Mouse (Mus musculus): ENCODE data around the gene Spire2. TPM values are rescaled to one million over a fixed set of nuclear protein-coding genes. Genes with fewer than 3 reads are reported as not detected.

The Spire2 gene
- polyA plus RNA-seq, 1 experiment from 2014 or later = 13.7 TPM

- Histone ChIP-seq H3K36me3 (ENCODE audit: control insufficient read depth, insufficient read depth, low read length) (peaks cover 18% of the 10 kb centered on the region), H3K27me3 (replicated peaks; ENCODE audit: control insufficient read depth, insufficient read depth, low read length) (no peaks in the 10 kb centered on the region), H3K4me2 (ENCODE audit: low read length) (no peak within 1 kb of the TSS), H3K9me3 (replicated peaks; ENCODE audit: control insufficient read depth, low read length) (no peaks in the 10 kb centered on the region), H3K27ac (ENCODE audit: low read depth, low read length) (no peak within 1 kb of the TSS), H3K4me3 (ENCODE audit: low read depth, low read length) (no peak within 1 kb of the TSS), H3K9ac (ENCODE audit: low read length) (no peak within 1 kb of the TSS), H3K4me1 (ENCODE audit: control insufficient read depth, insufficient read depth, low read length) (peaks cover 13% of the 10 kb centered on the region)
- 2% methylated on average over 4 of the region's 4 CpGs for WGBS
- no peak for ATAC-seq
- peak; percentile 75 for DNase-seq (ENCODE audit: low spot score)
These were observed 74.3 kb downstream of the Spire2 start, which contains the start of gene Mc1r for GRCm38 (mm10) chr8:123406786-123407185. Gene Mc1r (plus strand): TSS chr8:123407107.

DNA sequence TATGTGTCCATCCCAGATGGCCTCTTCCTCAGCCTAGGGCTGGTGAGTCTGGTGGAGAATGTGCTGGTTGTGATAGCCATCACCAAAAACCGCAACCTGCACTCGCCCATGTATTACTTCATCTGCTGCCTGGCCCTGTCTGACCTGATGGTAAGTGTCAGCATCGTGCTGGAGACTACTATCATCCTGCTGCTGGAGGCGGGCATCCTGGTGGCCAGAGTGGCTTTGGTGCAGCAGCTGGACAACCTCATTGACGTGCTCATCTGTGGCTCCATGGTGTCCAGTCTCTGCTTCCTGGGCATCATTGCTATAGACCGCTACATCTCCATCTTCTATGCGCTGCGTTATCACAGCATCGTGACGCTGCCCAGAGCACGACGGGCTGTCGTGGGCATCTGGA is 75.1 kb downstream of the Spire2 start:
- no peak overlapping the region for H3K4me3 ChIP-seq (ENCODE audit: low read depth, low read length)
- no peaks in the 10 kb centered on the region for H3K9me3 ChIP-seq (replicated peaks; ENCODE audit: control insufficient read depth, low read length)
- no peaks in the 10 kb centered on the region for H3K27me3 ChIP-seq (replicated peaks; ENCODE audit: control insufficient read depth, insufficient read depth, low read length)
- no peak overlapping the region for H3K27ac ChIP-seq (ENCODE audit: low read depth, low read length)
- peaks cover 9% of the 10 kb centered on the region; the same call in 1 of the 2 replicates for H3K36me3 ChIP-seq (ENCODE audit: control insufficient read depth, insufficient read depth, low read length)
- WGBS = 93% methylated on average over 13 of the region's 13 CpGs
- H3K4me2 ChIP-seq (ENCODE audit: low read length) = no peak overlapping the region
- ATAC-seq = no peak
- no peak for DNase-seq (ENCODE audit: low spot score)
- H3K9ac ChIP-seq (ENCODE audit: low read length) = no peak overlapping the region
- H3K4me1 ChIP-seq (ENCODE audit: control insufficient read depth, insufficient read depth, low read length) = peaks cover 13% of the 10 kb centered on the region

DNA sequence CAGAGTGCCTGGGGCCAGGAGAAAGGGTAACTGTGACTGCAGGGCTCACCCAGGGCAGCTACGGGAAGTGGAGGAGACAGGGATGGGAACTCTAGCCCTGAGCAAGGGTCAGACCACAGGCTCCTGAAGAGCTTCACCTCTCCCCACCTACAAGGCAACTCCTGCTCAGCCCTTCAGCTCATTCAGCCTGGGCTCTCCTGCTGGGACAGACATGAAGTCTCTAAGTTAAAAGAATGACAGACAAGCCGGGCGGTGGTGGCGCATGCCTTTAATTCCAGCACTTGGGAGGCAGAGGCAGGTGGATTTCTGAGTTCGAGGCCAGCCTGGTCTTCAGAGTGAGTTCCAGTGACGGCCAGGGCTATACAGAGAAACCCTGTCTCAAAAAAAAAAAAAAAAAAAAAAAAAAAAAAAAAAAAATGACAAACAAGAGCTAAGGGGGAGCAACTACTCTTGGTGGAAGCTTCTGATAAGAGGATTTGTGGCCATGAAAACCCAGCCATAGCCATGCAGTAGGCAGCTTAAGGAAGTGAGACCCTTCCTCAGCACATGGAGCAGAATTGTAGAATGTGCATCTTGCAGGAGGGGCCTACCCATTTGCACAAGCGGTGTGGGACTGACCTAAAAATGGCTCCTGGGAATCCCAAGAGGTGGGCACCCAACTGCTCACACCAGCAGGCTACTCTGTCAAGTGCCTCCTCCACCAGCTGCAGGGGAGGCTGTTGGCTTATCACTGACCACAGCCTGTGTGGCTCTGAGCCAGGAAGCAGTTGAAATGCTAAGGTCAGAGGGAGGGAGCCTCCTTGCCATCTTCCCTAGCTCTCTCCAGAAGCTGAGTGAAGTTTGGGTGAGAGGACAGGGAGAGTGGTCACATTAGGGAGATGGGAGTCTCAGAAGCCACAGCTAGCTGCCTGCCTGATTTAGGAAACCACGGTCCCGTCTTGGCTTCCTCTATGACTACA is 76.4 kb downstream of the Spire2 start:
- peak overlapping the region; percentile 97 for H3K4me2 ChIP-seq (ENCODE audit: low read length)
- no peak overlapping the region; the same call in 1 of the 2 replicates for H3K9ac ChIP-seq (ENCODE audit: low read length)
- H3K27me3 ChIP-seq (replicated peaks; ENCODE audit: control insufficient read depth, insufficient read depth, low read length) = no peaks in the 10 kb centered on the region
- H3K4me1 ChIP-seq (ENCODE audit: control insufficient read depth, insufficient read depth, low read length) = peaks cover 13% of the 10 kb centered on the region
- no peaks in the 10 kb centered on the region for H3K36me3 ChIP-seq (ENCODE audit: control insufficient read depth, insufficient read depth, low read length)
- ATAC-seq = no peak
- no peak overlapping the region for H3K4me3 ChIP-seq (ENCODE audit: low read depth, low read length)
- DNase-seq (ENCODE audit: low spot score) = no peak
- H3K27ac ChIP-seq (ENCODE audit: low read depth, low read length) = peak overlapping the region; percentile 97; the same call in 1 of the 2 replicates
- no peaks in the 10 kb centered on the region for H3K9me3 ChIP-seq (replicated peaks; ENCODE audit: control insufficient read depth, low read length)
- WGBS = 73% methylated on average over 9 of the region's 9 CpGs

- H3K36me3 ChIP-seq (ENCODE audit: control insufficient read depth, insufficient read depth, low read length) = no peaks in the 10 kb centered on the region
- peak overlapping the region; percentile 87 for H3K4me3 ChIP-seq (ENCODE audit: low read depth, low read length)
- 28% methylated on average over 8 of the region's 8 CpGs for WGBS
- peak overlapping the region; percentile 97 for H3K27ac ChIP-seq (ENCODE audit: low read depth, low read length)
- peak; percentile 71 for DNase-seq (ENCODE audit: low spot score)
- H3K4me1 ChIP-seq (ENCODE audit: control insufficient read depth, insufficient read depth, low read length) = peaks cover 13% of the 10 kb centered on the region
- no peaks in the 10 kb centered on the region for H3K27me3 ChIP-seq (replicated peaks; ENCODE audit: control insufficient read depth, insufficient read depth, low read length)
- peak overlapping the region; percentile 97 for H3K4me2 ChIP-seq (ENCODE audit: low read length)
- H3K9ac ChIP-seq (ENCODE audit: low read length) = peak overlapping the region; percentile 99
- no peak for ATAC-seq
- H3K9me3 ChIP-seq (replicated peaks; ENCODE audit: control insufficient read depth, low read length) = no peaks in the 10 kb centered on the region
These were observed 77.6 kb downstream of the Spire2 start for GRCm38 (mm10) chr8:123410049-123410587.

GRCm38 (mm10) chr8:123410788-123411187 is 78.3 kb downstream of the Spire2 start:
- Histone ChIP-seq H3K4me1 (ENCODE audit: control insufficient read depth, insufficient read depth, low read length) (peaks cover 15% of the 10 kb centered on the region), H3K4me2 (ENCODE audit: low read length) (peak overlapping the region; percentile 97), H3K27ac (ENCODE audit: low read depth, low read length) (peak overlapping the region; percentile 97), H3K9me3 (replicated peaks; ENCODE audit: control insufficient read depth, low read length) (no peaks in the 10 kb centered on the region), H3K9ac (ENCODE audit: low read length) (peak overlapping the region; percentile 99), H3K27me3 (replicated peaks; ENCODE audit: control insufficient read depth, insufficient read depth, low read length) (no peaks in the 10 kb centered on the region), H3K36me3 (ENCODE audit: control insufficient read depth, insufficient read depth, low read length) (no peaks in the 10 kb centered on the region), H3K4me3 (ENCODE audit: low read depth, low read length) (peak overlapping the region; percentile 87)
- ATAC-seq (no peak; the same call in 1 of the 2 replicates), DNase-seq (ENCODE audit: low spot score) (no peak)
- WGBS = 2% methylated on average over 11 of the region's 11 CpGs

DNA sequence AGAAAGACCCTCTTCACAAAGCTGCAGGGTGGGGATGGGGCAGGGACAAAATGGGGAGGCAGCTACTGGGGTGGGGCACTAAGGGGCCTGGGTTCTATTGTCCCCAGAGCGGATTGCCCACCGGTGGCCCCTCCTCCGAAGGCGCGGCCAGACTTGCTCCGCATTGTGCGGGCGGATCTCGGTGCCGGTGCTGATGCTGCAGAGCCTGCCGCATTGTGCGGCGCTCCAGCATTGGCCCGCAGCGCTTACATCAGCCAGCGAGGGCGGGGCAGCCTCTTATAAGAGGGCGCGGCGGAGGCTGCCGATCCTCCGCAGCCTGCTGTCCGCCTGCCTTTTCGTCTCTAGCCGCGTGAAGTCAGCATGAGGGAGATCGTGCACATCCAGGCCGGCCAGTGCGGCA is 78.7 kb downstream of the Spire2 start, which contains the start of gene Tubb3:
Gene Tubb3, plus strand, starts transcription at position 179 of the 400 bp plus-strand sequence.
- H3K27me3 ChIP-seq (replicated peaks; ENCODE audit: control insufficient read depth, insufficient read depth, low read length) = no peaks in the 10 kb centered on the region
- H3K4me3 ChIP-seq (ENCODE audit: low read depth, low read length) = peak within 1 kb of the TSS; percentile 87
- DNase-seq (ENCODE audit: low spot score) (peak; percentile 98), ATAC-seq (peak; percentile 92)
- WGBS = under 1% methylated on average over 29 of the region's 29 CpGs
- peaks cover 15% of the 10 kb centered on the region for H3K4me1 ChIP-seq (ENCODE audit: control insufficient read depth, insufficient read depth, low read length)
- H3K9ac ChIP-seq (ENCODE audit: low read length) = peak within 1 kb of the TSS; percentile 99
- no peaks in the 10 kb centered on the region for H3K36me3 ChIP-seq (ENCODE audit: control insufficient read depth, insufficient read depth, low read length)
- H3K9me3 ChIP-seq (replicated peaks; ENCODE audit: control insufficient read depth, low read length) = no peaks in the 10 kb centered on the region
- peak within 1 kb of the TSS; percentile 97 for H3K27ac ChIP-seq (ENCODE audit: low read depth, low read length)
- peak within 1 kb of the TSS; percentile 97 for H3K4me2 ChIP-seq (ENCODE audit: low read length)

- ATAC-seq (peak; percentile 35), DNase-seq (ENCODE audit: low spot score) (peak; percentile 66)
- H3K4me2 ChIP-seq (ENCODE audit: low read length) = peak overlapping the region; percentile 97
- no peaks in the 10 kb centered on the region for H3K27me3 ChIP-seq (replicated peaks; ENCODE audit: control insufficient read depth, insufficient read depth, low read length)
- peaks cover 5% of the 10 kb centered on the region; the same call in 1 of the 2 replicates for H3K36me3 ChIP-seq (ENCODE audit: control insufficient read depth, insufficient read depth, low read length)
- peak overlapping the region; percentile 99 for H3K9ac ChIP-seq (ENCODE audit: low read length)
- peaks cover 18% of the 10 kb centered on the region for H3K4me1 ChIP-seq (ENCODE audit: control insufficient read depth, insufficient read depth, low read length)
- WGBS = 1% methylated on average over 16 of the region's 16 CpGs
- peak overlapping the region; percentile 87 for H3K4me3 ChIP-seq (ENCODE audit: low read depth, low read length)
- peak overlapping the region; percentile 97 for H3K27ac ChIP-seq (ENCODE audit: low read depth, low read length)
- no peaks in the 10 kb centered on the region for H3K9me3 ChIP-seq (replicated peaks; ENCODE audit: control insufficient read depth, low read length)
These were observed 79.3 kb downstream of the Spire2 start for GRCm38 (mm10) chr8:123411781-123412327.

DNA sequence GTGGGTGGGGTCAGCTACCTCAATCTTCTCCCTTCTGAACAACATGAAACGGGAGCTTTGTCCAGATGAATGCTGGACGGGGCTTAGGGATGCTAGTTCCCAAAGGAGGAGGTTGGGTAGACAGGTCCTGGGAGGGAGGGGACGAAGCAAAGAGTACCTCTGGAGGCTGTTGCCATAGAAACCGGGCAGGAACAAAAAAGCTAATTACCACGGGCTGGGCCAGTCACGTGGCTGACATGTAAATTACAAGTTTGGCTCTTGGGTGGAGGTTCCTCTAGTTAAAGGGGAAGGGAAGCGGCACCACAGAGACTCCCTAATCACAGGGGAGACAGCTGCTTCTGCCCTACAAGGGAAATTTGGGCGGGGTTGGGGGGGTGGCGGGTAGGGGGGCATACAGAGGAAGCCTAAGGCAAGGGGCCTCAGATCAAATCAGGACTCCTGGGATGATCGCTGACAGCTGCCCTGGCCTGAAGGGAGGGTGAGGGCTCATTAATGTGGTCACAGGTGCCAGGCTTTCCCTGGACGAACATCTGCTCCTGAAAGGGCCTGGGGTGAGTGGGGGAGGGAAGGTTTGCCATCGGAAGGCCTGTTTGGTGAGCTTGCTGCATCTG is 80.2 kb downstream of the Spire2 start:
- under 1% methylated on average over 12 of the region's 12 CpGs for WGBS
- Histone ChIP-seq H3K36me3 (ENCODE audit: control insufficient read depth, insufficient read depth, low read length) (peaks cover 13% of the 10 kb centered on the region), H3K27me3 (replicated peaks; ENCODE audit: control insufficient read depth, insufficient read depth, low read length) (no peaks in the 10 kb centered on the region), H3K4me3 (ENCODE audit: low read depth, low read length) (peak overlapping the region; percentile 87), H3K4me2 (ENCODE audit: low read length) (peak overlapping the region; percentile 97), H3K9me3 (replicated peaks; ENCODE audit: control insufficient read depth, low read length) (no peaks in the 10 kb centered on the region), H3K4me1 (ENCODE audit: control insufficient read depth, insufficient read depth, low read length) (peaks cover 19% of the 10 kb centered on the region), H3K27ac (ENCODE audit: low read depth, low read length) (peak overlapping the region; percentile 97), H3K9ac (ENCODE audit: low read length) (peak overlapping the region; percentile 99)
- ATAC-seq = peak; percentile 40
- peak; percentile 97 for DNase-seq (ENCODE audit: low spot score)
